Mouse (Mus musculus): ENCODE data around the gene Foxn3. TPM values are rescaled to one million over a fixed set of nuclear protein-coding genes. Genes with fewer than 3 reads are reported as not detected.

Gene Foxn3
- polyA plus RNA-seq, 1 experiment from 2014 or later, result 69.1 TPM

DNA sequence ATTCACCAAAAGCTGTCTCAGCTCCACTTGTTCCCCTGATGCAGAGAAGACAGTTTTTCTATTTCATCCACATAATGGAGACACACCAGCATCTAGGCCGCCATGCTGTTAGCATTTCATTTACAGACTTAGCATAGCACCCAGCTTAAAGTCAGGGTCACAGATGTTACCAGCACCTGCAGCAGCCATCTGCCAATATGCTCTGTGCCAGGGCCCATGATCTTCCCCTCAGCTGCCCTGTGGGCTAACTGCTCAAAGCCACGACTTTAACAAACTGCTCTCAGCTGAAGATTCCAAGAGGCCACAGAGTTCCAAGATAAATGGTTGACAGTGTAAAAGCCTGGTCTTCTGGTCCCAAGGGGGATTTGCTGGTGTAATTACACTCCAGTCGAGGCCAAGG is 252.1 kb downstream of the Foxn3 start:
- Histone ChIP-seq H3K27ac (ENCODE audit: low read depth) (no peak overlapping the region), H3K9ac (no peak overlapping the region), H3K27me3 (ENCODE audit: insufficient read depth, low read length) (no peaks in the 10 kb centered on the region), H3K4me3 (ENCODE audit: low read depth, low read length) (no peak overlapping the region), H3K4me1 (ENCODE audit: insufficient read depth) (0 out of 2 replicates have a peak, but pooled peaks cover 6% of the 10 kb centered on the region), H3K9me3 (ENCODE audit: low read depth, low read length) (no peaks in the 10 kb centered on the region), H3K4me2 (no peak overlapping the region), H3K36me3 (ENCODE audit: insufficient read depth) (no peaks in the 10 kb centered on the region)
- 62% methylated on average over 3 of the region's 3 CpGs for WGBS
- ATAC-seq (ENCODE audit: insufficient read depth), result no peak
- TF ChIP-seq CTCF (IDR thresholded peaks at IDR 0.05; ENCODE audit: low read depth), result no peak
- DNase-seq, result no peak

DNA sequence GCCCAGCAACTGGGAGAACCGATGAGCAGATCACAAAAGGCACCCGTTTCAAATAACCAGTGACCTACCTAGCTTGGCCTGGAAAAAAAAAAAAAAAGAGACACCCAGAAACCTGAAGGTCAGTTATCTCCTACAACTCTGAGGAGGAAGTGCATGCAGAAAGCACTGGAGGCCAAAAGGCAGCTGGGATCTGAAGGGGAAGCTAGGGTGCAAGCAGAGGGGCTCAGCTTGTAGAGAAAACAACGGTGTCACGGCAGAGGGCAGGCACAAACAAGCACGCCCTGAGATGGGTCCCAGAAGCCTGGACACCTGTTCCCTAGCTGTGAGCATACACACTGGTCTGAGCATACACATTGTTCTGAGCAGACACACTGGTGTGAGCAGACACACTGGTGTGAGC is 253.4 kb downstream of the Foxn3 start:
- 75% methylated on average over 5 of the region's 5 CpGs for WGBS
- Histone ChIP-seq H3K36me3 (ENCODE audit: insufficient read depth) (no peaks in the 10 kb centered on the region), H3K4me3 (ENCODE audit: low read depth, low read length) (no peak overlapping the region), H3K9me3 (ENCODE audit: low read depth, low read length) (no peaks in the 10 kb centered on the region), H3K27ac (ENCODE audit: low read depth) (no peak overlapping the region), H3K27me3 (ENCODE audit: insufficient read depth, low read length) (no peaks in the 10 kb centered on the region), H3K4me1 (ENCODE audit: insufficient read depth) (peaks cover 12% of the 10 kb centered on the region; the same call in 1 of the 2 replicates), H3K9ac (no peak overlapping the region), H3K4me2 (no peak overlapping the region)
- TF ChIP-seq CTCF (IDR thresholded peaks at IDR 0.05; ENCODE audit: low read depth), result no peak
- no peak for ATAC-seq (ENCODE audit: insufficient read depth)
- DNase-seq, result no peak

DNA sequence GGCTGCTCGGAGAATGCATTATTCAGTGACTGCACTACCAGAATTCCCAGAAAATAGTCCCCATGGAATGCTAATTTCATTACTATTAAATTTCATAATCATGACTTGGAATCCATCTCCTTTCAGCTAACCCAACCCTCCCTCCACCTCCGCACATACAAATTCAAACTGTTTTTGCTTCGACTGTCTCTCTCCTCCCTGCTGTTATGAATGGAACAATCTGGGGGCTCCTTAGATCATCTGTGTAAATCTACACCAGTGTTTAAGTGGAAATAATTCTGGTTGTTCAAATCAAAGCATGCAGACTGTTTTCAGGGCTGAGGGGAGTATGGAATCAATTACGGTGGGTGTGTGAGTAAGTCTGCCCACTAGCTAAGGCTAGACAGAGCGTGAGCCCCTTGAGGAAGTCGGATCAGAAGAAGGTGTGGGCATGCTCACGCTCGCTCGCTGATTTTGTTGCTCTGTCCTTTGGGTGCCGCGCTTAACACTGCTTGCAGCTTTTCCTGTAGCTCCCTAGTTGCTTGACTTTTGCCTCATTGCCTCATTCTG is 254.8 kb downstream of the Foxn3 start:
- Histone ChIP-seq H3K4me2 (no peak overlapping the region), H3K9me3 (ENCODE audit: low read depth, low read length) (no peaks in the 10 kb centered on the region), H3K27me3 (ENCODE audit: insufficient read depth, low read length) (no peaks in the 10 kb centered on the region), H3K9ac (no peak overlapping the region), H3K4me1 (ENCODE audit: insufficient read depth) (peaks cover 12% of the 10 kb centered on the region; the same call in 1 of the 2 replicates), H3K4me3 (ENCODE audit: low read depth, low read length) (no peak overlapping the region), H3K36me3 (ENCODE audit: insufficient read depth) (no peaks in the 10 kb centered on the region), H3K27ac (ENCODE audit: low read depth) (no peak overlapping the region)
- 78% methylated on average over 11 of the region's 11 CpGs for WGBS
- no peak for TF ChIP-seq CTCF (IDR thresholded peaks at IDR 0.05; ENCODE audit: low read depth)
- DNase-seq (no peak), ATAC-seq (ENCODE audit: insufficient read depth) (no peak)

DNA sequence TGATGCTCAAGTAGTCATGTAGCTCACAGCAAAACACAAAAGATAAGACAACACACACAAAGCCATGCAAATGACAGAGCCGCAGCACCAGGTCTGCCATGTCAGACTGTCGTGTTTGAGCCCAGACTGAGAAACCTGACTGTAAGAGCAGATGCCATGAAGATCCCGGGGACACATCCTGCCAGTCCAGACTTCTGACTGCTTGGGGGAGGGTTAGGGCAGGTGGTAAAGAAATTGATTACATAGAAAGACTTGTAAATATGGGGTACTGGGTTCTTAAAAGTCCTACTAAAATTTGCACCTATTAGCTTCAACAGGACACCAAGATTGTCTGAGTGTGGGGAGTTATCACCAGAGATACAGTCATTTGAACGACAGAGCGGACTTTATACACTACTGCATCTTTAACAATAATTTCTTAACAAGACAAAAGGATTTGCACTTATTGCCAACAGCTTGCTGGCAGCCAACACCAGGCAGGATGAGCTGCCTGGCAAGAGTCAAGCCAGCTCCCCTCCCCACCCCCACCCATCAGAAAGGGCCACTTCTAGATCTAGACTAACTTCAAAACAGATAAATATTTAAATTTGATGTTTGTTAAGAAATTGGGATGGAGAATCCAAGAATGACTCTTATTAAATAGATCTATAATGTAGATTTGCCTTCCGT is 256.7 kb downstream of the Foxn3 start:
- Histone ChIP-seq H3K27ac (ENCODE audit: low read depth) (0 out of 2 replicates have a peak overlapping the region, but pooled peaks have one; percentile 46), H3K9me3 (ENCODE audit: low read depth, low read length) (no peaks in the 10 kb centered on the region), H3K4me3 (ENCODE audit: low read depth, low read length) (no peak overlapping the region), H3K27me3 (ENCODE audit: insufficient read depth, low read length) (no peaks in the 10 kb centered on the region), H3K36me3 (ENCODE audit: insufficient read depth) (no peaks in the 10 kb centered on the region), H3K4me1 (ENCODE audit: insufficient read depth) (peaks cover 12% of the 10 kb centered on the region; the same call in 1 of the 2 replicates), H3K9ac (no peak overlapping the region), H3K4me2 (peak overlapping the region; percentile 15; the same call in 1 of the 2 replicates)
- TF ChIP-seq CTCF (IDR thresholded peaks at IDR 0.05; ENCODE audit: low read depth), result no peak
- 54% methylated on average over 6 of the region's 6 CpGs for WGBS
- DNase-seq (no peak), ATAC-seq (ENCODE audit: insufficient read depth) (no peak)

DNA sequence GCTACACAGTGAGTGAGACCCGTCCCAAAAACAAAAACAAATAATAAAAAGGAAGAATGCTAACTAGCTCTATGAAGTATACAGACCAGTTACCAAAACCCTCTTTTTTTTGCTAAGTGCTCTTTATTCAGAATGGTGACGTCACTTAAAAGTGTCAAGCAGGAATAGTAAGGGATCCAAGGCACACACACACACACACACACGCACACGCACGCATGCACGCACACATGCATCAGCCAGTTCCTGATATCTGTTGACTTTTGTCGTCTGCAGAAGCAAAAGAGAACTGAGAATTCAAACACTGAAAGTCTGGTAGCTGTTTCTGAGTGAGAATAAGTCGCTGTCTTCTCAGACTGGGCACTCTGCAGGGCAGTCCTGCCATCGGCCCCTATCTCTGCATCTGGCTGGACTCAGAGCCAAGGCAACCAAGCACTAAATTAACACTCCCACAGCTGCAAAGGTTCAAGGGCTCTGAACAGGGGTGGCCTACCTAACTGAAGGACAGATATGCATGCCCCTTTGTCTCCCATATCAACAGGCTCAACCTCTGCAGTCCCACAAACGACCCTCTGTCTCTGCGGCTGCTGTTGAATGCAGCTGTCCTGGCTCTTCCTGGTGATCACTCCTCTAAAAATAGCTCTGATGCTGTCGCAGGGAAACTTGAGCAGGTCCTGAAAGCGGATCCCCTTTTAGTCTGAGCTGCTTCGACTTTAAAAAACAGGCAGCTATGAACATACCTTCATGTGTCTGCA is 257.4 kb downstream of the Foxn3 start:
- no peak overlapping the region for H3K4me3 ChIP-seq (ENCODE audit: low read depth, low read length)
- peak overlapping the region; percentile 46; the same call in 1 of the 2 replicates for H3K27ac ChIP-seq (ENCODE audit: low read depth)
- H3K9me3 ChIP-seq (ENCODE audit: low read depth, low read length), result no peaks in the 10 kb centered on the region
- no peaks in the 10 kb centered on the region for H3K36me3 ChIP-seq (ENCODE audit: insufficient read depth)
- 43% methylated on average over 14 of the region's 14 CpGs for WGBS
- no peak overlapping the region for H3K9ac ChIP-seq
- ATAC-seq (ENCODE audit: insufficient read depth) (peak; percentile 39; the same call in 1 of the 2 replicates), DNase-seq (peak; percentile 56)
- H3K4me2 ChIP-seq, result peak overlapping the region; percentile 15; the same call in 1 of the 2 replicates
- H3K27me3 ChIP-seq (ENCODE audit: insufficient read depth, low read length), result no peaks in the 10 kb centered on the region
- peaks cover 12% of the 10 kb centered on the region; the same call in 1 of the 2 replicates for H3K4me1 ChIP-seq (ENCODE audit: insufficient read depth)
- TF ChIP-seq CTCF (IDR thresholded peaks at IDR 0.05; ENCODE audit: low read depth), result no peak

DNA sequence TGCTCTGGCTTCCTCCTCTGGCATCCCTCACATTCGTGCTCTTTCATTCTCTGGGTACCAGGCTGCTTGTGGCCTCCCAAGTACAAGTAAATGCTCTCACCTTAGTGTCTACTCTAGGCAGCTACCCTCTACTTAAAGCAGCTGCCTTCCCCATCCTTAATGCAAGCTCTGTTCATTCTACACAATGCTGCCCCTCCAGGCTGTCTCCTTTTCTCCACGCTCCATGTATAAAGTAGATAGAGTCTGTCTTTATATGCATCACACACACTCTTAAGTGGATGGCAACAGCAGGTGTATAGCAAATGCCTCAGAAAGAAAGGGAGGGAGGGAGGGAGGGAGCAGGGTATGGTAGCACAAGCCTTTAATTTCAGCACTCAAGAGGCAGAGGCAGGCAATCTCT is 258.1 kb downstream of the Foxn3 start:
- TF ChIP-seq CTCF (IDR thresholded peaks at IDR 0.05; ENCODE audit: low read depth), result no peak
- no peak for DNase-seq
- H3K9ac ChIP-seq, result no peak overlapping the region
- H3K4me1 ChIP-seq (ENCODE audit: insufficient read depth), result peaks cover 12% of the 10 kb centered on the region; the same call in 1 of the 2 replicates
- no peak overlapping the region for H3K4me2 ChIP-seq
- no peaks in the 10 kb centered on the region for H3K9me3 ChIP-seq (ENCODE audit: low read depth, low read length)
- no peak overlapping the region for H3K4me3 ChIP-seq (ENCODE audit: low read depth, low read length)
- 57% methylated on average over 2 of the region's 2 CpGs for WGBS
- ATAC-seq (ENCODE audit: insufficient read depth), result no peak; the same call in 1 of the 2 replicates
- no peaks in the 10 kb centered on the region for H3K27me3 ChIP-seq (ENCODE audit: insufficient read depth, low read length)
- no peak overlapping the region for H3K27ac ChIP-seq (ENCODE audit: low read depth)
- H3K36me3 ChIP-seq (ENCODE audit: insufficient read depth), result no peaks in the 10 kb centered on the region

DNA sequence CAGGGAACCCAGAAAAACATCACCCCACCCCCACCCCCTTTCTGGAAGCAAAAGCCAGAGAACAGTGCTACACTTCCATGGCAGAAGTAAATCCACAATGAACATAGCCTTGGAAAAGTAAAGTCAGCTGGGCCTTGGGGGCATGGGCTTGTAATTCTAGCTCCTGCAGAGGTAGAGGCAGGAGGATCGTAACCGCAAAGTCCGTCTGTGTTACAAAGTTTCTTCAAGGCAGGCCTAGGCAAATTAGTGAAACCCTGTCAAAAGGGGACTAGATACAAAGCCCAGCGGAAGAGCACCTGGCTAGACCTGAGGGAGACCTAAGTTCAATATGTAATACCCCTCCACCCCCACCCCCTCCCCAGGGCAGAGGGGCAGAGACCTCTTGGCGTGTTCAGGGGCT is 259.3 kb downstream of the Foxn3 start:
- H3K9ac ChIP-seq, result no peak overlapping the region
- peaks cover 12% of the 10 kb centered on the region; the same call in 1 of the 2 replicates for H3K4me1 ChIP-seq (ENCODE audit: insufficient read depth)
- H3K9me3 ChIP-seq (ENCODE audit: low read depth, low read length), result no peaks in the 10 kb centered on the region
- H3K4me3 ChIP-seq (ENCODE audit: low read depth, low read length), result no peak overlapping the region
- H3K27ac ChIP-seq (ENCODE audit: low read depth), result no peak overlapping the region
- no peak for DNase-seq
- H3K4me2 ChIP-seq, result no peak overlapping the region
- TF ChIP-seq CTCF (IDR thresholded peaks at IDR 0.05; ENCODE audit: low read depth), result no peak
- H3K36me3 ChIP-seq (ENCODE audit: insufficient read depth), result no peaks in the 10 kb centered on the region
- H3K27me3 ChIP-seq (ENCODE audit: insufficient read depth, low read length), result no peaks in the 10 kb centered on the region
- no peak for ATAC-seq (ENCODE audit: insufficient read depth)
- WGBS, result 85% methylated on average over 5 of the region's 5 CpGs
